Mouse (Mus musculus) right cerebral cortex, postnatal 25 days (tissue): ENCODE data around the gene Ttc7b.
A peak's percentile ranks its signal among the peaks of the same experiment; 100 is the strongest.

Experiments used
- DNase-seq: peaks from one replicate; pipeline ENCODE4 v3.0.0; 2022

Gene Ttc7b

GRCm38 (mm10) chr12:100260151-100260550, 260.5 kb downstream of the Ttc7b start:
- no peak for DNase-seq

GRCm38 (mm10) chr12:100257779-100258178, 262.8 kb downstream of the Ttc7b start:
- DNase-seq = no peak

DNA sequence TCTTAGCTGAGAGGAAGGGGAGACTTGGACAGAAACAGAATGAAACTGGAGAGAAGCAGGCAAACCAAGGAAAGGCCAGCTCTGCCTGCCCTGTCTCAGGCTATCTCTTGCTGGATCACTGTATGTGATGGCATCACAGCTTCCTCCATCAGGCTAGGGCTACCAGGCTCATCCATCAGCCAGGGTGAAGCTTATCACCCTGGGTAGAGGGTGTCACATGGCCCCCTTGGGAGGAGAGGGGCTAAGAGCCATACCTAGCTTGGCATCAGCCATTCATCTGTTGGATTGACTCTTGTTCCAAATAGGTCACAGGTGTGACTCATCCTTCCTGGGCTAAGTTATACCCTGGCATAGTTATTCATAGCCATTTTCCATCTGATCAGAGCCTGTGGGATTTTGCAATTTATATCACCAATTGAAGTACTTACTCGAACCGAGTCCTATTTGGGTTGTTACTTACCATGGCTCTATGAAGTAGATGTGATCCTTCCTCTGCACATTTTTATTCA, 265.1 kb downstream of the Ttc7b start:
- DNase-seq = no peak

DNA sequence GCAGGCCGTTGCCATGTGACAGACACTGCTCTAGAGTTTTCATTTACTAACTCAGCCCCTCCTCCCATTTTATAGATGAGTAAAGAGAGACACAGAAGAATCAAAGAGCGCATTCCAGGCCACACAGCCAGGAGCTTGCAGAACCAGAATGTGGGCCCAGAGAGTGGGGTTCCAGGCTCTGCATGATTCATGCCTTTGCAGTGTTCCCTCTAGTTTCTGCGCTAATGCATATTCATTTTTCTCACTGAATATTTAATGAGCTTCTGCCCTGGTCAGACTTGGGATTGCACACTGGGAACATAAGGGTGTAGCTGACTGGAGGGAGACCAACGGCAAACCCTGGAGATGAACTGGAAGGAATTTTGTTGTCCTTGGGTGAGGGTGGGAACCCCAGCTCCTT, 266.2 kb downstream of the Ttc7b start:
- peak; percentile 64 for DNase-seq
